Mouse (Mus musculus): ENCODE measurements around the gene Syt12. TPM values are rescaled to one million over a fixed set of nuclear protein-coding genes. Genes with fewer than 3 reads are reported as not detected.
A peak's percentile ranks its signal among the peaks of the same experiment; 100 is the strongest.

Syt12 gene
- polyA plus RNA-seq, 1 experiment = 14.4 TPM

DNA sequence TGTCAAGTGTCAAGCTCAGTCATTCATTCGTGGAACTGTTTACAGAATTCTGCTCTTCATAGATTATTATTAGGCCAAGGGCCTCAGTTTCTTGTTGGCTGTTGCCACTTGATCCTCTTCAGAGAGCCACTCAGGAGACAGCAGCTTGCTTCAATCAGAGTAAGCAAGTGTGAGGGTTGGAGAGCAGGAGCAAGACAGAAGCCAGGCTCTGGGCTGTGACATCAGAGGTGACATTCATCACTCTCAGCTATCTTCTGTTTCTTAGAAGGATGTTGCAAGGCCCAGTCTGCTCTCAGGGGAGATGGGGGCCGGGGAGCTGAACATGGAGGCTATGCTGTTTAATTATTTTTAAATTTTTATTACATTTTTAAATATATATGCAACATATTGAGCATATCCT lies 25.5 kb upstream of the Syt12 start:
- Histone ChIP-seq H3K79me3 (ENCODE audit: low read depth) (no peaks in the 10 kb centered on the region), H3K36me3 (ENCODE audit: control insufficient read depth, insufficient read depth) (no peaks in the 10 kb centered on the region), H3ac (ENCODE audit: control insufficient read depth, insufficient read length, low read depth) (no peak overlapping the region), H3K79me2 (ENCODE audit: control insufficient read depth, insufficient read depth) (no peaks in the 10 kb centered on the region), H3K27me3 (ENCODE audit: control insufficient read depth, insufficient read depth, insufficient read length) (no peaks in the 10 kb centered on the region), H3K4me3 (ENCODE audit: insufficient read depth, poor library complexity, severe bottlenecking) (no peak overlapping the region)
- TF ChIP-seq CEBPB (IDR thresholded peaks at IDR 0.05; ENCODE audit: low read depth) = no peak
- TF ChIP-seq MYOD1 (IDR thresholded peaks at IDR 0.05; ENCODE audit: control insufficient read depth, insufficient read length, low read depth) = no peak
- no peak for TF ChIP-seq CTCF (IDR thresholded peaks at IDR 0.05; ENCODE audit: control insufficient read depth, insufficient read depth, insufficient read length)
- no peak for TF ChIP-seq MYOG (IDR thresholded peaks at IDR 0.05; ENCODE audit: control insufficient read depth, extremely low read depth, insufficient read length)

DNA sequence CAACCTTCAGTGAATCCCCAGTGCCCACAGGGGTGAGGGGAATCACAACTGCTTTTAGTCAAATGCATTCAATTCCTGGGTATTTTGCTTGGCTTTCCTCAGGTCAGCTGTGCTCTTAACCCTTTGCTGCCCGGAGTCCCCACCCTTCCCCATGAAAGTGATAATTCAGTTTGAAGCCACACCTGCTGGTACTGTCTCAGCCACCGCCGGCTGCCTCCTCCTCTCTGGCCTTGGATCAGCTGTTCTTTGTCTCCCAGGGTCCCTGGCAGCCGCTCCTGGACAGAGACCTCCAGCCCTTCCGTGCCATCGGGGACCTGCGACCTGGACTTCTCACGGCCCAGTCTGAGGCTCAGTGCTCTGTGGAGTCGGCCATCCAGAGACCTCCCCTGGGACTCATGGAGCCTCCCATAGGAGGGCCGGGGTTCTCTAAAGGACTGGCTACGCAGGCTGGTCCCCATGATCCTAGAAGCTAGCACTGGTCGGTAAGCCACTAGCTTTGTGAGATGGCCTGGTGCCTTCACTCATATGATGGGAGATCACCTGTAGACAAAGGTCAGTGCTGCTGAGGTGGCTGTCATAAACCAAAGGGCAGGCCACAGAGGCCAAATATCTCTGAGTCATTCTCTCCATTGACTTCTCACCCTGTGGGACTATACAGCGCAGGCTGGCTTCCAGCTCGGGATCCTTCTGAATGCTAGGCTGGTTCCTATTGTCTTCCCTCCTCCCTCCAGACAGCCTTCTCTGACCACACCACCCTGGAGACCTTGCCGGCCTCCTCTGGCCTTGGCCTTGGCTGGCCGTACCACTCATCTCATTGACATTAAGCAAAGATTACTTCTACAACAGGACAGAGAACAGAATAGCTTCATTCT lies 21.1 kb upstream of the Syt12 start, which contains the start of gene 2010003K11Rik:
Gene 2010003K11Rik (minus strand): TSS at position 522 of the 872 bp plus-strand sequence.
- H3K27me3 ChIP-seq (ENCODE audit: control insufficient read depth, insufficient read depth, insufficient read length) = no peaks in the 10 kb centered on the region
- no peaks in the 10 kb centered on the region for H3K79me3 ChIP-seq (ENCODE audit: low read depth)
- TF ChIP-seq MAX (IDR thresholded peaks at IDR 0.05) (no peak), CEBPB (IDR thresholded peaks at IDR 0.05; ENCODE audit: low read depth) (no peak), MYOD1 (IDR thresholded peaks at IDR 0.05; ENCODE audit: control insufficient read depth, insufficient read length, low read depth) (no peak), USF1 (IDR thresholded peaks at IDR 0.05; ENCODE audit: low read depth) (no peak), CTCF (IDR thresholded peaks at IDR 0.05; ENCODE audit: control insufficient read depth, insufficient read depth, insufficient read length) (no peak), FOSL1 (IDR thresholded peaks at IDR 0.05; ENCODE audit: insufficient read depth, low read length, poor library complexity, severe bottlenecking) (no peak), MYOG (IDR thresholded peaks at IDR 0.05; ENCODE audit: control insufficient read depth, extremely low read depth, insufficient read length) (no peak)
- no peaks in the 10 kb centered on the region for H3K79me2 ChIP-seq (ENCODE audit: control insufficient read depth, insufficient read depth)
- no peak within 1 kb of the TSS for H3K4me3 ChIP-seq (ENCODE audit: insufficient read depth, poor library complexity, severe bottlenecking)
- no peak within 1 kb of the TSS for H3ac ChIP-seq (ENCODE audit: control insufficient read depth, insufficient read length, low read depth)
- H3K36me3 ChIP-seq (ENCODE audit: control insufficient read depth, insufficient read depth) = no peaks in the 10 kb centered on the region

DNA sequence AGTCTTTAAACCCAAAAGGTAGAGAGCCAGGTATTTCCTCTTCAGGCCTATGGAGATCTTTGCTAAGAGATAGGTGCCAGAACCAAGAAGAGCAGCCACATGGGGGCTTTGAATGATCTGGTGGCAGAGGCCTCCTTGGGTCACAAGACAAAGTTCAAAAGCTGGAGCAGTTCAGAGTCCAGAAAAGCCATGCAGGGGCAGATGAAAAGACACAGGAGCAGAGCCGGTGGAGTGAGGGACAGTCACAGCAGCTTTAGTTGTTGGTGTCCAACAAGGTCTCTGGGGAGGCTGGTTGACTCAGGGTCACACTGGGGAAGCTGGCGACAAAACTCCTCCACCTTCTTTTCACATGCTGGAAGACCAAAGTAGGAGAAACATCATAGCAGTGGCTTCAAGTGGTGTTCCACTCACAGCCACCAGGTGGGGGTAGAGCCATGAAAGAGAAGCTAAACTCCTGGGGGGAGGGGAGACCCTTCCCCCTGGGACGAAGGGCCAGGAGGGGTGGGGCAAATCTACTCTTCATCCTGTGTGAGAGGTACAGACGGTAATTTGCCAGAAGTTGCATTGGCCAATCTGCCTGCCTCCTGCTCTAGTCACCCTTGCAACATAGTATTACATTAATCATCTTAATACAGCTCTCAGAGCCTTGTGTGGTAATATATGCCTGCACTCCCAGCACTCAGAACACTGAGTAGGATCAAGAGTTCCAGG lies 20.2 kb upstream of the Syt12 start:
- no peaks in the 10 kb centered on the region for H3K36me3 ChIP-seq (ENCODE audit: control insufficient read depth, insufficient read depth)
- no peaks in the 10 kb centered on the region for H3K79me2 ChIP-seq (ENCODE audit: control insufficient read depth, insufficient read depth)
- H3K27me3 ChIP-seq (ENCODE audit: control insufficient read depth, insufficient read depth, insufficient read length) = no peaks in the 10 kb centered on the region
- no peak overlapping the region for H3K4me3 ChIP-seq (ENCODE audit: insufficient read depth, poor library complexity, severe bottlenecking)
- no peaks in the 10 kb centered on the region for H3K79me3 ChIP-seq (ENCODE audit: low read depth)
- TF ChIP-seq CTCF (IDR thresholded peaks at IDR 0.05; ENCODE audit: control insufficient read depth, insufficient read depth, insufficient read length) (peak; percentile 66), CEBPB (IDR thresholded peaks at IDR 0.05; ENCODE audit: low read depth) (no peak), USF1 (IDR thresholded peaks at IDR 0.05; ENCODE audit: low read depth) (no peak)
- H3ac ChIP-seq (ENCODE audit: control insufficient read depth, insufficient read length, low read depth) = no peak overlapping the region

DNA sequence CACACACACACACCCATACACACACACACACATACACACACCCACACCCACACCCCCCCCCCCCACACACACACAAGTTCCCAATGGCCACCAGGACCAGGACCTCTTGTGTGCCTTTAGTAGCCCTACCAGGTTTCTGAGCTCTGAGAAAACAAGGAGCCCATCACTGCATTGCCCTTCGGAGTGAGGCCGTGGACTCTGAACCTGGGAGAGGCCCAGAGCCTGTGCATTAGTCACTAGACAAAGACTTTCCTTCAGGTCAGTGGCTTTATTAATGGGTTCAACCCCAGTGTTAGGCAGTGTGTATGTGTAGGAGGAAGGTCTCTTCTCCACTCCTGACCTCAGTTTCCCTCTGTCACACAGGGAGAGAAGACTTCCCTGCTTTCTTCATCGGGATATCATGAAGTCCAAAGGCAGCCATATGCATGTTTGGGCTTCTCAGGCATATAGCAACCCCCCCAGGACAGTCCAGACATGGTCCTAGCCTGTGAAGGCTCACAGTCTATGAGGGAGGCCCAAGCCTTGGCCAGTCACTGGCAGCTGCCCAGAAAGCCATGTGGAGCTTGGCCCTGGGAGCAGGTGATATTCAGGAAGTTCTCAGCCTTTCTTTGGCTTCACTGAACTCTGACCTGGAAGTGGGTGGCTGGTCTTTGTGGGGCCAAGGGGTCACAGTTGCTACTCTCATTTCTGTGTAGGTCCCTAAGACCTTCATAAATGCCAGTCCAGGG lies 19.5 kb upstream of the Syt12 start:
- H3K79me3 ChIP-seq (ENCODE audit: low read depth) = no peaks in the 10 kb centered on the region
- H3K27me3 ChIP-seq (ENCODE audit: control insufficient read depth, insufficient read depth, insufficient read length) = no peaks in the 10 kb centered on the region
- H3K79me2 ChIP-seq (ENCODE audit: control insufficient read depth, insufficient read depth) = no peaks in the 10 kb centered on the region
- TF ChIP-seq CTCF (IDR thresholded peaks at IDR 0.05; ENCODE audit: control insufficient read depth, insufficient read depth, insufficient read length) (no peak), MYOD1 (IDR thresholded peaks at IDR 0.05; ENCODE audit: control insufficient read depth, insufficient read length, low read depth) (no peak), MYOG (IDR thresholded peaks at IDR 0.05; ENCODE audit: control insufficient read depth, extremely low read depth, insufficient read length) (no peak), CEBPB (IDR thresholded peaks at IDR 0.05; ENCODE audit: low read depth) (no peak), MAX (IDR thresholded peaks at IDR 0.05) (no peak), FOSL1 (IDR thresholded peaks at IDR 0.05; ENCODE audit: insufficient read depth, low read length, poor library complexity, severe bottlenecking) (no peak), USF1 (IDR thresholded peaks at IDR 0.05; ENCODE audit: low read depth) (no peak)
- H3K4me3 ChIP-seq (ENCODE audit: insufficient read depth, poor library complexity, severe bottlenecking) = no peak overlapping the region
- H3ac ChIP-seq (ENCODE audit: control insufficient read depth, insufficient read length, low read depth) = no peak overlapping the region
- no peaks in the 10 kb centered on the region for H3K36me3 ChIP-seq (ENCODE audit: control insufficient read depth, insufficient read depth)

DNA sequence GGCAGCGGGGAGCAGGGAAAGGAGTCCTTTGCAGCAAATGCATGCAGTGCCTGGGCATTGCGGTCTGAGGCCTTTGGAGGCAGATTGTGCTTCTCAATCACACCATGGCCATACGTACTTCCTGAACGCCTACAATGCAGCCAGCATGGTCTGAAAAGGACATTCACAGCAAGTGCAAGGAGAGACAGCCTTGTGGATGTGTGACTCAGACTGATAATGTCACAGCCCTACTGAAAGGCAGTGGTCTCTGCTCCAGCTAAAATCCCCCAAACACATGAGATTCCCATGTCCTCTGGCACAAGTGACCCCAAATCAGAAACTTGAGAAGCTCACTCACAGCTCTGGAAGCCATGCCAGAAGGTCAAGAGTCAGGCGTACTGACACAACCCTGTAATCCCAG lies 18.6 kb upstream of the Syt12 start:
- Histone ChIP-seq H3K36me3 (ENCODE audit: control insufficient read depth, insufficient read depth) (no peaks in the 10 kb centered on the region), H3K79me3 (ENCODE audit: low read depth) (no peaks in the 10 kb centered on the region), H3ac (ENCODE audit: control insufficient read depth, insufficient read length, low read depth) (no peak overlapping the region), H3K4me3 (ENCODE audit: insufficient read depth, poor library complexity, severe bottlenecking) (no peak overlapping the region), H3K27me3 (ENCODE audit: control insufficient read depth, insufficient read depth, insufficient read length) (no peaks in the 10 kb centered on the region), H3K79me2 (ENCODE audit: control insufficient read depth, insufficient read depth) (no peaks in the 10 kb centered on the region)
- TF ChIP-seq USF1 (IDR thresholded peaks at IDR 0.05; ENCODE audit: low read depth) = no peak
- no peak for TF ChIP-seq CTCF (IDR thresholded peaks at IDR 0.05; ENCODE audit: control insufficient read depth, insufficient read depth, insufficient read length)
- TF ChIP-seq MAX (IDR thresholded peaks at IDR 0.05) = no peak
- TF ChIP-seq FOSL1 (IDR thresholded peaks at IDR 0.05; ENCODE audit: insufficient read depth, low read length, poor library complexity, severe bottlenecking) = no peak
- TF ChIP-seq CEBPB (IDR thresholded peaks at IDR 0.05; ENCODE audit: low read depth) = no peak
- no peak for TF ChIP-seq MYOD1 (IDR thresholded peaks at IDR 0.05; ENCODE audit: control insufficient read depth, insufficient read length, low read depth)
- TF ChIP-seq MYOG (IDR thresholded peaks at IDR 0.05; ENCODE audit: control insufficient read depth, extremely low read depth, insufficient read length) = no peak

All from C2C12 (cell line).